Mouse (Mus musculus) ZHBTc4 (cell line): ENCODE measurements around the gene Olfr211.

Source experiments
- DNase-seq: peaks from one replicate; pipeline ENCODE4 v3.0.0-alpha.2; 2011; ENCODE audit warnings: low read depth, low spot score

Gene Olfr211

DNA sequence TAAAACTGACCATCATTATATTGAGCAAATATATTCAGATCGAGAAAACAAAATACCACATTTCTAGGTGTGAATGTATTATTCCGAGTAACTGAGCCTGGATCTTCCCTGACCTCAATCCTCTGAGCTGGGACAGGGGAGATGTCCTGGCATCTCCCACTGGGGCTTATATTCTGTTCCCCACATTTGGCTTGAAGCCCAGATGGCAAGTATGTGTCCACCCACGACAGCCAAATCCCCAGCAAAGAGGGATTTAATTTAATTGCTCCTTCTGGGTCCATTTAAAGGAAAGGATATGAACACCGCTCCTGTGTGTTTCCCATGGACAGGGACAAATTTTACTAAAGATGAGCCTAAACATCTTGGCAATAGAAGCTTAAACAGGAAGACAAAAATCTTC lies at the start of gene Olfr211:
Olfr211 (plus strand) TSS at position 301 of the 400 bp plus-strand sequence.
- DNase-seq: no peak

DNA sequence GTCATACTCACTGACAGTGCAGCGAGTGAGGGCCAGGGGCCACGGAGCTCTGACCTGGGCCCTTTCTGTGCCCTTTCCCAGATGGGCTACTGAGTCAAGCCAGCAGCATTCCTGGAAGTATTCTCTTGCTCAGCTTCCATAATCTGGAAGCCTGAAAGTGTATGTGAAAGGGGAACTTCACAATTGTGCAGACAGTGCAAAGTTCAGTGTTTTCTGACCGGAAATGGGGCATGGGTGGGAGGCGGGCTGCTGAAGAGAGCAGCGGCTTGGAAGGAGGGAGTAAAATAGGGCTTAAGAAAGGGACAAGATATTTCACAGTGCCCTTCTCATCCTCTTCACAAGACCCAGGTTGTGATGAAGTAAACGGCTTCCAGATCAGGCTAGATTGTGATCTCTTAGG lies 49.4 kb upstream of the Olfr211 start:
- DNase-seq: no peak

DNA sequence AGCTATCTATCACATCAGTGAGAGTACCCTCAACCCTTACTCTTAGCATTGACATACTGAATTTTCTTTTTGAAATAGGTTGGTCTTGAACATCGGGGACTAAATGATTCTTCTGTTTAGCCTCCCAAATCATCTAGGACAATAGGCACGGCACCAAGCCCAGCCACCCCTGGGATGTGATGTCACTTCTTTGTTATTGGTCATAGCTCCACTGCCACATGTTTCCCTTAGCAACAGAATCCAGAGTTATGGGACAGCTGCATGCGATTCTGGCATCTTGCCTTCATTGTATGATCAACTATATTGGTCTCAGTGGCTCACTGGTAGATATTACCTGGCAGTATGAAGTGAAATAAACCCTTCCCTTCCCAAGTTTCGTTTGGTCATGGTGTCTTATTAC lies 48.4 kb upstream of the Olfr211 start:
- no peak for DNase-seq

DNA sequence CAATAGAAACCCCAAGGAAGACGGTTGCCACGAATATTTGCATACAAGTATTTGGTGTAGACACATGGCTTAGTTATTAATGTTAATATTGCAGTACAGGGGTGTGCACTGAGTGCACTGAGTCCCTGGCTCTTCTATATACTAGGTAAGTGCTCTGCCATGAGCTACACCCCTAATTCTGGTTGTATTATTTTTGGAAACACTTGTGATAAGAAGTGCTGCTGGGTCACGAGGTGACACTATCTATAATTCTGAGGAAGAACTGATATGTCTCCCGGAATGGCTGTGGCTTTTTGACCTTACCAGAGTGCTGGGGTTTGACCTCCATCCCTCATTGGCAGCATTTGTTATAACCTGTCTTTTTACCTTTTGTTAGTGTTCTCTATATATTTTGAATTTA lies 48.0 kb upstream of the Olfr211 start:
- no peak for DNase-seq

DNA sequence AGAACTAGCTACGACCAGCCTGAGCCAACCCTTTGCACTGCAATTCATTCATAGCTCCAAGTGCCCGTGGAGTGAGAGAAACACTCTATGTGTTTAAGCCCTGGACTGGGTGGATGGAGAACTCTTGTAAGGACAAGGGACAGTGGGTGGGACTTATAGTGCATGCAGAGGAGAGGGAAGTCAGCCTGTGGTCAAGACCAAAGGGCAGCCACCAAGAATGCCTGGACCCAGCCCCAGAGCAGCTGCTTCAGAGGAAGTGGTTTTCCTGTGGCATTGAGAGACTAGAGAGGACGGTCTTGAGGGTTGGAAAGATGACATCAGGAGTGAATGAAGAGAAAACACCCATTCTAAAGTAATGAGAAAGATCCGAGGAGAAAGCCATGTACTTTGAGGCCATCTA lies 33.1 kb upstream of the Olfr211 start:
- no peak for DNase-seq

DNA sequence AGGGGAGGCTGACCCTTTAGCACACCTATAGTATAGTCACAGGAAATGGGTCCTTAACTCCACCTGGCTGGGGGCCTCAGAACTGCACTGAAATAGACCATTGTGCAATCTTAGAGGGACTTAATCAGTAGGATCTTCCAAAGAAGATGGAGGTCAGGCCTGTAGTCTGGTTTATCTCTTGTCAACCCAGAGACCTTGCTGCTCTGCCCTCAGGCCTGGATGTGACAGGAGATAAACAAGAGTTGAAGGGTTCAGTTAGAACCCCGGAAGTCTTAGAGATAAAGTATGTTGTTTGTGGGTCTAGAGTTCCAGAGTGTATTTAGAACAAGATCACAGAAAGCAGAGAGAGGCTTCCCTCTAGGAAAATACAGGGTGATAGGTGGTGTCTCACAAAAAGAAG lies 32.4 kb upstream of the Olfr211 start:
- no peak for DNase-seq

DNA sequence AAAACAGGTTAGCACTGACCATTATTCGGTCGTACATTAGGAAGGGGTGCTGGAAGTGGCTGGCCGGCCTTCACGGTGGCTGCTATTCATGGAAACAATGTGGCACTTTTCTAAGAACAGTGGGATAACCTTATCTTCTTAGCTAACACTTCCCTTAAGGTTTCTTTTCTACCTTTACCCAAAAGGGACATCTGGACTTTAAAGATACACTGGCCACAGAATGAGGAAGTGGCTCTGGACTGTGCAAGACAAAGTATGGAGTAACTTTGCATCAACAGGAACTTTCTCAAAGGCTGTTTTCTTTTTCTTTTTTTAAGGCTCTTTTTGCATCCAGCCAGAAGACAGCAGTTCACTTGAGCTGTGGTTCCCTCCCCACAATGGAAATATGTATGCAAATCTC lies 30.2 kb upstream of the Olfr211 start:
- no peak for DNase-seq

DNA sequence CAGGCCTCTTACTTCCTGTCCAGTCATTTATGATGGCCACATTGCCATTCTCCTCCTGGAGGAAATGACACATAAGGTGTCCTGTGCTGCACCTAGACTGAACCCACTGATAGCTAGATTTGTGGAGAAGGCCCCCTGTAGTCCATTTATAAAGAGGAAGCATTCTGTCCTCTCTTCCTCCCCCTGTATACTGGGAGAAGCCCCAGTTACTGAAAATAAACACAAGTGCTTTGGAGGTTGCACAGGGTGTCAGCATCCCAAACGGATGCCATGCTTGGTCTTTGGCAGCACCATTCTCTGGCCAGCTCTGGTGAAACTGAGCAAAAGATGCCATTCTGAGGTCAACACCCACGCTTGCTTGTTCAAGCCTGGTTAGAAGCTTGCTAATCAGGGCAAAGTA lies 29.7 kb upstream of the Olfr211 start:
- no peak for DNase-seq

DNA sequence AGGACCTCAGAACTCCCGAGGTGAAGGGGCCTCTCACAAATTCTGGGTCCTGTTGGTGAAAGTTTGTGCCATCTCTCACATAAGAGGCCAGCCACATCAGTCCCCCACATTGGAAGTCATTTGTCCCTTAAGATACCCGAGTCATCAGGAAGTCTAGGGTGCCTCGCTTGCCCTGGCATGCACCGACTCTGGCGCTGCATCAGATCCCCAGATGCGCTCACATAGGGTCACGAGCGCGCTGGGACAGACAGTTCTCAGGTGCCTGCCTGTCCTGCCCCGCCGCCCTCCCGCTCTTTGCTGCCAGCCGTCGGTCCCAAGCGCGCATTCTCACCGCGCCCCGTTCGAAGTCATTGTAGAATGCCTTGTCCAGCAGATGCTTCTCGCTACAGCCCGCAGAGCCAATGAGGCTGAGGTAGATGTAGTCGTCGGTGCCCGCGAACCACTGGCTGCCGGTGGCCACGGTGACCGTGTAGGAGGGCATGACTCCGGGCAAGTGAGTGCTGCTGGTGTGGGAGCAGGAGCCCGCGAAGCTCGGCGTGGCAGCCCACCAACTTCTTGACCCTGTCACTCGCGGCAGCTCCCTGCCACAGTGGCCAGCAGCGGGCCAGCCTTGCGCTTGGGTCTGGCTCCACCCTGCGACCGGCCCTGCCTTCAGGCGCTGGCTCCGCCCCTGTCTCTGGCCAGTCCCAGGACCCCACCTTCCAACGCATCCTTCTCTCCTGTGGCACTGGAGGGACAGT lies 28.2 kb upstream of the Olfr211 start, which contains the start of gene Alox5:
Alox5 (minus strand) TSS at position 635 of the 740 bp plus-strand sequence.
- DNase-seq: peak; percentile 45

DNA sequence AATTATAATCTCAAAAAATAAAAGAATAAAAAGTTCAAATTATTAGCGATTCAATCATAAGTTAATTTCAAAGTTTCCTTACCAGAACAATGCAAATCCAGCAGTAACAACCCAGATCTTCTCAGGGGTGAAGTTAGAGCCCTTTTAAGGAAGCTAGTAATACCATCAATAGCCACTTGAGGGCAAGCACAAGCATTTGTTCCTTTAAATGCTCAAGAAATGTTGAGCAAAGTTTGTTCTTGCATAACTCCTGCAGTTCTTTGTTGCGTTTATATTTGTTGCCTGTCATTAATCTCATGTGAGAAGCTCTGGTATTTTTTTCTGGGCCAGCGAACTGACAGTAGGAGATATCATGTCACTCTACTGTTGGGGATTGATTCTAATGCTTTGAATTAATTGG lies 20.8 kb upstream of the Olfr211 start:
- peak; percentile 37 for DNase-seq

DNA sequence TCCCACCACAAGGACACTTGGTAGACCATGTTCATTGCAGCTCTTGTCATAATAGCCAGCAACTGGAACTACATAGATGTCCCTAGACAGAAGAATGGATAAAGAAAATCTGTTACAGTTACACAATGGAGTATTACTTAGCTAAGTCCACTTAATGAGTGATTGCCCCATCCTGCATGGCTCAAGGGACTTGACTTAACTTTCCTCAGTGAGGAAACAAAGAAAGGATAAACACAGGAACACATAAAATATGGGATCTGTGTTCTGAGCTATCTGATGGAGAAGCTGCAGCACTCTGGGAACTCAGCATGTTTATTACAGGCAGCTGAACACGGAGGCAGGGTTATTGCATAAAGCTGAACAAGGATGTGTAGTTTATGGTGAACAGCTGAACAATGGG lies 3.8 kb upstream of the Olfr211 start:
- no peak for DNase-seq

DNA sequence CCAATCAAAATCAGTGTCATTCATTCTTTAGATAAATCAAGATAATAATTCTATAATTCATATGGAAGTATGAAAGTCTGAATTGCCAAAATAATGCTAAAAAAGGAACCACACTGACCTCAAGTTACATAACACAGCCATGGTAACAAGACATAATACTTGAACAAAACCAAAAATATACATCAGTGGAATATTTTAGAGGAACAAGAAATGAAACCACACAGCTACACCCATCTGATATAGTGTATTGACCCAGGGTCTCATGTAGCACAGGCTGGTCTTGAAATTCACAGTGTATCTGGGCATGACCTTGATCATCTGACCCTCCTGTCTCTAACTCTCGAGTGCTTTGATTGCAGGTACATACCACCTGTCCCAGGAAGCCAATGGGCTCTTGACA lies 2.1 kb upstream of the Olfr211 start:
- no peak for DNase-seq

DNA sequence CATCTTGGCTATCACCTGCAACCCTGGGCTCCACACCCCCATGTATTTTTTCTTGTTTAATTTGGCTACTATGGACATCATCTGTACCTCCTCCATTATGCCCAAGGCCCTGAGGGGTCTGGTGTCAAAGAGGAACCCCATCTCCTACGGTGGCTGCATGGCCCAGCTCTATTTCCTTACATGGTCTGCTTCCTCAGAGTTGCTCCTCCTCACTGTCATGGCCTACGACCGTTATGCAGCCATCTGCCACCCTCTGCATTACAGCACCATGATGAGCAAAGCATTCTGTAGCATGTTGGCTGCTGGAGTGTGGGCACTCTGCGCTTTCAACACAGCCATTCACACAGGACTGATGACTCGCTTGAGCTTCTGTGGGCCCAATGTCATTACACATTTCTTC lies 4.9 kb downstream of the Olfr211 start:
- no peak for DNase-seq

DNA sequence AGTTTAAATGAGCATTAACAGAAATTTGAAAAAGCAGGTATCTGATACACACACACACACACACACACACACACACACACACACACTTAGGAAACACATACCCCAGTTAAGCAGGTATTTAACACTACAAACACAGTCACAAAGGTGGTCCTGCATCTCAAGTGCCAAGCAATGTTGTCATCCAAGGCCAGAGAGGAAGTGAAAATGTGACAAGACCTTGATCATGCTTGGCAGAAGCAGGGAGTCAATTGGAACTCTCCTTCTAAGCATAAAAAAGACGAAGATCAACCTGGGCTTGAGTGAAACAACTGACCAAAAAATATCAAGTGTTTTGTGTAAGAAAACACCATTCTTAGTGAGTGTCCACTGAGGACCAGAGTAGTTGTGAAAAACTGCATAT lies 7.1 kb downstream of the Olfr211 start:
- DNase-seq: no peak

DNA sequence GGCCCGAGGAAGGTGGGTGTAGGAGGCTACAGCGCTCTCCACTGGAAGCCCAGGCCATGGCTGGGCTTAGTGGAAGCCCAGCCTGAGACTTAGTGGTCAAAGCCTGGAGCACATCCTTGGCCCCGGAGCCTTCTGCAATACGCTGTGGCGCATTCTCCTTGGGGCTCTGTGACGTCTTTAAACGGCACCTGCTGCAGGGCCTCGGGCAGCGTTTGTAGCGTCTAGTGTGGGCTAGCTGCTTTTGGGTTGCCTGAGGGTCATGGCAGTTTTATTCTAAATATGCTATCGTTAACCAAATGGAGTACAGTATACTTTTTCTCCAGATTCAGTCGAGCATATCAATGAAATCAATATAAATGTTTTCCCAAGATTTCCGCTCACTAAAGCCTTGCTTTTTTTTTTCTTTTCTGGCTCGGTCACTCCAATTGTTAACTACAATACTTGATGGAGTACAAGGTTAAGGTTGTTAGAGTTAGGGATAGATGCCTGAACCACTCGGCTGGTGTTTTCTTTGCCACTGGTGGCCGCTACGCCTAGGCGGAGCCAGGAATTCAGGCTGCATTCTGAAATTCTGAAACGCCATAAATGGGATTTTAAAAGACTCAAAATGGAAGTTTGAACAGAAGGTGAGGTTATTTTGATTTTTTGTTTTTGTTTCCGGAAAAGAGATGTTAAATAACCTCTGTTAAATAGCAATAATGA lies 17.6 kb downstream of the Olfr211 start, which contains the start of gene Olfr212:
Olfr212 (plus strand) TSS at position 215 of the 702 bp plus-strand sequence.
- DNase-seq: peak; percentile 12

DNA sequence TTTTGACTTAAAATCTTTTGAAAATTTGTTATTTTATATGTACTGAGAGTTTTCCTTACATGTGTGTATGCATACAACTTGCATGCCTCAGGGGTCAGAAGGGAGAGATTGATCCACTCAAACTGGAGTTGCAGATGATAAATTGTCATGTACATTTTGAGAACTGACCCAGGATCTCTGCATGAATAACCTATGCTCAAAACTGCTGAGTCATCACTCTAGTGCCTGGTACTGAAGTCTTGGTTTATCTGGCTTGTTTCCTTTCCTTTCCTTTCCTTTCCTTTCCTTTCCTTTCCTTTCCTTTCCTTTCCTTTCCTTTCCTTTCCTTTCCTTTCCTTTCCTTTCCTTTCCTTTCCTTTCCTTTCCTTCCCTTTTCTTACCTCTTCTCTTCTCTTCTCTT lies 25.9 kb downstream of the Olfr211 start:
- DNase-seq: no peak

DNA sequence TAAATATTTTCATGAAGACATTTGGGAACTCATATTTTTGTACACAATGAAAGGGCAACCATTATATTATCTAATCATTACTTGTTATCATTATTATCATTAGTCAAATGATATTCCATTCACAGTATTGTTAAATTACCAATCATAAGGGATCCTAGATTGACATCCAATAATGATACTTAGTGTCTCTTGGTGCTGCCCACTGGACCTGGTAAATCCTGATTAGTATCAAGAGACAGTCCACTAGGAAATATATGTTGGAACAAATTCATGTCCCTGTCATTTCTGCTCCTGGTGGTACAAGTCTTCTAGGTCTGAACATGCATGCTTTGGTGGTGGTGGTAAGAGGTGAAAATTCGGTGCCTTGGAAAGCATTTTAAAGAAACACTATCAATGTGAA lies 49.3 kb downstream of the Olfr211 start, which contains the start of gene Olfr213:
Olfr213 (plus strand) TSS at position 301 of the 400 bp plus-strand sequence.
- no peak for DNase-seq

DNA sequence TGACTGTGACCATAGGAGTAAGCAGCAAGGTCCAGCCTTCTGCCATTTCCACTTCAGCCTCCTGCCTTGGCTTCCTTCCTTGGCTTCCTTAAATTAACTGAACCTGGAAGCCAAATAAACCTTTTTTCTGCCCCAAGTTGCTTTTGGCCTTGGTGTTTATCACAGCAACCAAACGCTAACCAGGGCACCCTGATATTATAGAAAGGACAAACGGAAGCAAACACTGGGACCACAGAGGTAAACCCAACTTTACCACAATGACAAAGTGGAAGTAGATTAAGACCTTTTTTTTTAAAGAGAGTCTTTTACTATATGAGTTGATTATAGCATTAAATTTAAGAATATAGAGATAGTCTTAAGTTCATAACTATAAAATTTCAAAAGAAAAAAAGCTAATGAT lies 53.6 kb downstream of the Olfr211 start:
- DNase-seq: no peak
